Mouse (Mus musculus) forebrain, embryonic 13.5 days (tissue): ENCODE data around the gene 1700061G19Rik. TPM values are rescaled to one million over a fixed set of nuclear protein-coding genes. Genes with fewer than 3 reads are reported as not detected.

ENCODE experiments used
- ATAC-seq: fragments of 200-750 bp; cut with Nextera tagmentation; 2 replicates; pipeline ENCODE4 v1.8.0; 2017
- H3K27ac ChIP-seq: fragments of 300-500 bp; sonication (generic); 2 replicates; pipeline ENCODE4 v1.5.1; 2015; ENCODE audit warnings: inconsistent platforms, mild to moderate bottlenecking, moderate library complexity
- H3K27me3 ChIP-seq: fragments of 300-500 bp; sonication (generic); 2 replicates; pipeline ENCODE4 v1.6.1; 2015; ENCODE audit warnings: mild to moderate bottlenecking, inconsistent platforms
- H3K36me3 ChIP-seq: fragments of 300-500 bp; sonication (generic); 2 replicates; pipeline ENCODE4 v1.6.1; 2015; ENCODE audit warnings: mild to moderate bottlenecking, inconsistent platforms; ENCODE audit not compliant: poor library complexity, severe bottlenecking
- H3K4me1 ChIP-seq: fragments of 300-500 bp; sonication (generic); 2 replicates; pipeline ENCODE4 v1.6.1; 2015; ENCODE audit warnings: inconsistent platforms
- H3K4me2 ChIP-seq: fragments of 300-500 bp; sonication (generic); 2 replicates; pipeline ENCODE4 v1.6.1; 2015; ENCODE audit warnings: inconsistent platforms, mild to moderate bottlenecking, moderate library complexity
- H3K4me3 ChIP-seq: fragments of 300-500 bp; sonication (generic); 2 replicates; pipeline ENCODE4 v1.5.1; 2015; ENCODE audit warnings: mild to moderate bottlenecking, inconsistent platforms
- H3K9ac ChIP-seq: fragments of 300-500 bp; sonication (generic); 2 replicates; pipeline ENCODE4 v1.6.1; 2015; ENCODE audit warnings: mild to moderate bottlenecking, inconsistent platforms
- H3K9me3 ChIP-seq: fragments of 300-500 bp; sonication (generic); replicated peaks from 2 replicates; pipeline ENCODE4 v1.6.1; 2016; ENCODE audit warnings: inconsistent platforms
- WGBS: fragments of 180-500 bp; shearing (Covaris S2); methylation state at CpG from one replicate; pipeline ENCODE4 v1.1.7; 2015; 5-methylcytosine and 5-hydroxymethylcytosine counted together
- polyA plus RNA-seq: library from polyadenylated mRNA; unstranded; fragments of >200 nt; fragmentation: Nextera tagmentation; extraction: Ambion mirVana; gene quantifications from 2 replicates; pipeline ENCODE4 v1.2.1, GENCODE M21; 2015

Gene 1700061G19Rik
- polyA plus RNA-seq, 1 experiment from 2014 or later: 0.45 TPM

GRCm38 (mm10) chr17:56848785-56849184 is 26.5 kb upstream of the 1700061G19Rik start:
- H3K9me3 ChIP-seq: no peaks in the 10 kb centered on the region
- no peaks in the 10 kb centered on the region for H3K4me1 ChIP-seq
- no peaks in the 10 kb centered on the region for H3K36me3 ChIP-seq
- no peak overlapping the region for H3K4me2 ChIP-seq
- no peak overlapping the region for H3K27ac ChIP-seq
- H3K9ac ChIP-seq: no peak overlapping the region
- no peak overlapping the region for H3K4me3 ChIP-seq
- WGBS: 91% methylated on average over 5 of the region's 5 CpGs
- no peak for ATAC-seq
- H3K27me3 ChIP-seq: no peaks in the 10 kb centered on the region

- Histone ChIP-seq H3K27ac (no peak overlapping the region), H3K4me3 (no peak overlapping the region), H3K9me3 (no peaks in the 10 kb centered on the region), H3K9ac (no peak overlapping the region), H3K27me3 (no peaks in the 10 kb centered on the region), H3K36me3 (no peaks in the 10 kb centered on the region), H3K4me1 (no peaks in the 10 kb centered on the region), H3K4me2 (no peak overlapping the region)
- 83% methylated on average over 13 of the region's 13 CpGs for WGBS
- ATAC-seq: no peak
Measured at GRCm38 (mm10) chr17:56849710-56850109, 25.6 kb upstream of the 1700061G19Rik start.

GRCm38 (mm10) chr17:56851167-56851566 is 24.1 kb upstream of the 1700061G19Rik start:
- Histone ChIP-seq H3K4me1 (no peaks in the 10 kb centered on the region), H3K27me3 (no peaks in the 10 kb centered on the region), H3K4me2 (no peak overlapping the region), H3K36me3 (no peaks in the 10 kb centered on the region), H3K27ac (no peak overlapping the region), H3K4me3 (no peak overlapping the region), H3K9me3 (no peaks in the 10 kb centered on the region), H3K9ac (no peak overlapping the region)
- 72% methylated on average over 3 of the region's 3 CpGs for WGBS
- ATAC-seq: no peak

GRCm38 (mm10) chr17:56855421-56855820 is 19.9 kb upstream of the 1700061G19Rik start:
- Histone ChIP-seq H3K27ac (no peak overlapping the region), H3K9ac (no peak overlapping the region), H3K36me3 (no peaks in the 10 kb centered on the region), H3K4me1 (no peaks in the 10 kb centered on the region; the same call in 1 of the 2 replicates), H3K4me3 (no peak overlapping the region), H3K27me3 (no peaks in the 10 kb centered on the region), H3K4me2 (no peak overlapping the region), H3K9me3 (no peaks in the 10 kb centered on the region)
- ATAC-seq: no peak
- WGBS: 78% methylated on average over 3 of the region's 3 CpGs

GRCm38 (mm10) chr17:56858216-56858615 is 17.1 kb upstream of the 1700061G19Rik start:
- no peak overlapping the region for H3K4me3 ChIP-seq
- 48% methylated on average over 4 of the region's 4 CpGs for WGBS
- peak; percentile 38; the same call in 1 of the 2 replicates for ATAC-seq

GRCm38 (mm10) chr17:56858922-56859321 is 16.4 kb upstream of the 1700061G19Rik start:
- H3K36me3 ChIP-seq: no peaks in the 10 kb centered on the region
- H3K9ac ChIP-seq: no peak overlapping the region
- H3K4me2 ChIP-seq: no peak overlapping the region
- no peak for ATAC-seq
- no peaks in the 10 kb centered on the region; the same call in 1 of the 2 replicates for H3K4me1 ChIP-seq
- no peak overlapping the region for H3K27ac ChIP-seq
- H3K4me3 ChIP-seq: no peak overlapping the region
- no peaks in the 10 kb centered on the region for H3K9me3 ChIP-seq
- 55% methylated on average over 7 of the region's 7 CpGs for whole genome bisulfite sequencing
- no peaks in the 10 kb centered on the region for H3K27me3 ChIP-seq

More at GRCm38 (mm10) chr17:56858216-56858615, 17.1 kb upstream of the 1700061G19Rik start:
- H3K9ac ChIP-seq: no peak overlapping the region
- no peaks in the 10 kb centered on the region; the same call in 1 of the 2 replicates for H3K4me1 ChIP-seq
- no peaks in the 10 kb centered on the region for H3K9me3 ChIP-seq
- H3K27me3 ChIP-seq: no peaks in the 10 kb centered on the region
- no peak overlapping the region for H3K27ac ChIP-seq
- no peak overlapping the region for H3K4me2 ChIP-seq
- no peaks in the 10 kb centered on the region for H3K36me3 ChIP-seq

GRCm38 (mm10) chr17:56861197-56861596 is 14.1 kb upstream of the 1700061G19Rik start:
- ATAC-seq: no peak

GRCm38 (mm10) chr17:56866071-56866470 is 9.2 kb upstream of the 1700061G19Rik start:
- no peaks in the 10 kb centered on the region for H3K4me1 ChIP-seq
- H3K9me3 ChIP-seq: no peaks in the 10 kb centered on the region
- WGBS: 87% methylated on average over 7 of the region's 7 CpGs
- no peaks in the 10 kb centered on the region for H3K36me3 ChIP-seq
- H3K27me3 ChIP-seq: no peaks in the 10 kb centered on the region
- no peak overlapping the region for H3K4me2 ChIP-seq
- no peak overlapping the region for H3K4me3 ChIP-seq
- no peak overlapping the region for H3K27ac ChIP-seq
- no peak for ATAC-seq
- no peak overlapping the region for H3K9ac ChIP-seq

More at GRCm38 (mm10) chr17:56861197-56861596, 14.1 kb upstream of the 1700061G19Rik start:
- Histone ChIP-seq H3K4me2 (no peak overlapping the region), H3K27ac (no peak overlapping the region), H3K9me3 (no peaks in the 10 kb centered on the region), H3K4me3 (no peak overlapping the region), H3K27me3 (no peaks in the 10 kb centered on the region), H3K9ac (no peak overlapping the region), H3K36me3 (no peaks in the 10 kb centered on the region), H3K4me1 (no peaks in the 10 kb centered on the region; the same call in 1 of the 2 replicates)
- 65% methylated on average over 3 of the region's 3 CpGs for WGBS

- 52% methylated on average over 9 of the region's 9 CpGs for WGBS
- H3K4me1 ChIP-seq: no peaks in the 10 kb centered on the region
- H3K9me3 ChIP-seq: no peaks in the 10 kb centered on the region
- ATAC-seq: no peak
- no peaks in the 10 kb centered on the region for H3K36me3 ChIP-seq
- no peak overlapping the region for H3K27ac ChIP-seq
- no peak overlapping the region for H3K9ac ChIP-seq
- no peak overlapping the region for H3K4me3 ChIP-seq
- H3K27me3 ChIP-seq: no peaks in the 10 kb centered on the region
- H3K4me2 ChIP-seq: no peak overlapping the region
Measured at GRCm38 (mm10) chr17:56869481-56869977, 5.7 kb upstream of the 1700061G19Rik start.

- no peaks in the 10 kb centered on the region for H3K4me1 ChIP-seq
- H3K36me3 ChIP-seq: no peaks in the 10 kb centered on the region
- WGBS: 74% methylated on average over 15 of the region's 15 CpGs
- H3K27me3 ChIP-seq: no peaks in the 10 kb centered on the region
- no peak overlapping the region for H3K27ac ChIP-seq
- H3K4me3 ChIP-seq: no peak overlapping the region
- H3K9me3 ChIP-seq: no peaks in the 10 kb centered on the region
- no peak for ATAC-seq
- no peak overlapping the region for H3K4me2 ChIP-seq
- no peak overlapping the region for H3K9ac ChIP-seq
Measured at GRCm38 (mm10) chr17:56870287-56870953, 4.9 kb upstream of the 1700061G19Rik start.

GRCm38 (mm10) chr17:56871767-56872166 is 3.5 kb upstream of the 1700061G19Rik start:
- ATAC-seq: no peak
- WGBS: 83% methylated on average over 8 of the region's 8 CpGs
- H3K4me1 ChIP-seq: no peaks in the 10 kb centered on the region

GRCm38 (mm10) chr17:56872512-56872911 is 2.8 kb upstream of the 1700061G19Rik start:
- ATAC-seq: no peak
- H3K4me2 ChIP-seq: no peak overlapping the region
- no peak overlapping the region for H3K27ac ChIP-seq
- no peaks in the 10 kb centered on the region for H3K9me3 ChIP-seq
- no peaks in the 10 kb centered on the region for H3K4me1 ChIP-seq
- 81% methylated on average over 7 of the region's 7 CpGs for WGBS
- H3K9ac ChIP-seq: no peak overlapping the region
- no peaks in the 10 kb centered on the region for H3K36me3 ChIP-seq
- no peak overlapping the region for H3K4me3 ChIP-seq
- no peaks in the 10 kb centered on the region for H3K27me3 ChIP-seq

More at GRCm38 (mm10) chr17:56871767-56872166, 3.5 kb upstream of the 1700061G19Rik start:
- Histone ChIP-seq H3K9me3 (no peaks in the 10 kb centered on the region), H3K9ac (no peak overlapping the region), H3K4me3 (no peak overlapping the region), H3K27ac (no peak overlapping the region), H3K36me3 (no peaks in the 10 kb centered on the region), H3K27me3 (no peaks in the 10 kb centered on the region), H3K4me2 (no peak overlapping the region)
